Mouse (Mus musculus) embryonic facial prominence, embryonic 13.5 days (tissue): ENCODE results near the gene Cdkal1. TPM values are rescaled to one million over a fixed set of nuclear protein-coding genes. Genes with fewer than 3 reads are reported as not detected.

Source experiments
- ATAC-seq: fragments of 200-750 bp; cut with Nextera tagmentation; 2 replicates; pipeline ENCODE4 v1.8.0; 2017; ENCODE audit warnings: low read depth; ENCODE audit not compliant: insufficient number of reproducible peaks, insufficient read depth, low FRiP score, low TSS enrichment
- H3K27ac ChIP-seq: fragments of 300-500 bp; sonication (generic); 2 replicates; pipeline ENCODE4 v1.5.1; 2015; ENCODE audit warnings: moderate library complexity, mild to moderate bottlenecking, inconsistent platforms
- H3K27me3 ChIP-seq: fragments of 300-500 bp; sonication (generic); 2 replicates; pipeline ENCODE4 v1.6.1; 2015; ENCODE audit warnings: mild to moderate bottlenecking, inconsistent platforms
- H3K36me3 ChIP-seq: fragments of 300-500 bp; sonication (generic); 2 replicates; pipeline ENCODE4 v1.6.1; 2015; ENCODE audit warnings: mild to moderate bottlenecking, inconsistent platforms
- H3K4me1 ChIP-seq: fragments of 300-500 bp; sonication (generic); 2 replicates; pipeline ENCODE4 v1.6.1; 2015; ENCODE audit warnings: inconsistent platforms
- H3K4me2 ChIP-seq: fragments of 300-500 bp; sonication (generic); 2 replicates; pipeline ENCODE4 v1.6.1; 2015; ENCODE audit warnings: moderate library complexity, mild to moderate bottlenecking, inconsistent platforms
- H3K4me3 ChIP-seq: fragments of 300-500 bp; sonication (generic); 2 replicates; pipeline ENCODE4 v1.5.1; 2015; ENCODE audit warnings: mild to moderate bottlenecking, inconsistent platforms
- H3K9ac ChIP-seq: fragments of 300-500 bp; sonication (generic); 2 replicates; pipeline ENCODE4 v1.6.1; 2015; ENCODE audit warnings: mild to moderate bottlenecking, inconsistent platforms
- H3K9me3 ChIP-seq: fragments of 300-500 bp; sonication (generic); 2 replicates; pipeline ENCODE4 v1.6.1; 2016; ENCODE audit warnings: inconsistent platforms
- WGBS: fragments of 180-500 bp; shearing (Covaris S2); methylation state at CpG from one replicate; pipeline ENCODE4 v1.1.7; 2015; ENCODE audit warnings: mixed read lengths; 5-methylcytosine and 5-hydroxymethylcytosine counted together
- polyA plus RNA-seq: library from polyadenylated mRNA; unstranded; fragments of >200 nt; fragmentation: Nextera tagmentation; extraction: Ambion mirVana; gene quantifications from 2 replicates; pipeline ENCODE4 v1.2.1, GENCODE M21; 2015

The Cdkal1 gene
- polyA plus RNA-seq, 1 experiment from 2014 or later = 34.0 TPM

- Histone ChIP-seq H3K9me3 (no peaks in the 10 kb centered on the region), H3K36me3 (no peaks in the 10 kb centered on the region), H3K9ac (no peak overlapping the region), H3K4me1 (peaks cover 6% of the 10 kb centered on the region; the same call in 1 of the 2 replicates), H3K4me3 (no peak overlapping the region), H3K4me2 (no peak overlapping the region), H3K27ac (no peak overlapping the region), H3K27me3 (no peaks in the 10 kb centered on the region)
- ATAC-seq = no peak
- WGBS = 87% methylated on average over 6 of the region's 6 CpGs
Measured at GRCm38 (mm10) chr13:29429196-29429595, 426.3 kb downstream of the Cdkal1 start.

DNA sequence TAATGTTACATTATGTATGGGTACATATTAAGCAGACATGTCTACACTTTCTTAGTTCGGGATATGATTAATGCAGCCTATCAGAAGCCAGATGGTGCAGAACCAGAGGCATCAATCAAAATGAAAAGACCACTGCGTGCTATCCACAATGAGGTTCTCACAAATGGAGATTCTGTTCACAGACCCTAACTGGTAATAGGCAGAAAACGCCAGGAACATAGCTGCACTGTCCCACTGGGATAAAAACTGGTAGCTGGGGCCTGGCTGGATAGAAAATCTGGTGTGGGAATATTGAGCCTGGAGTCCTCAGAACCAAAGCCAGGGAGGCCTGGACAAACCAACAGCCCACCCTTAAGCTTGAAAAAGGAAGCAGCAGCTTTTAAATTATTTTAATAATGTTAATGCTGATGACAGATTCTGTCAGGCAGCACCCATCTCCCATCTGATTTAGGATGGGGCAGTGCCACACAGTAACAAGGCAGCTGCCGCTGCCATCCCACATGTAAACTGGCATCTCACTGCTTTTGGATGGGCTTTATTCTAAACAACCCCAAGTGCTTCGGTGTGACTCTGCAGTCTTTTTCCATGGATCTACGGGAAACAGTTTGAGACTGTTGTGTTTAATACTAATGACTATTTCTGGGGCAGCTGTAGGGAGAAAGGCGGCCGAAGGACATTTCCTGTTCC lies 438.9 kb downstream of the Cdkal1 start:
- no peak overlapping the region for H3K4me3 ChIP-seq
- 40% methylated on average over 8 of the region's 8 CpGs for WGBS
- H3K4me1 ChIP-seq = peaks cover 20% of the 10 kb centered on the region
- H3K27me3 ChIP-seq = no peaks in the 10 kb centered on the region
- peak overlapping the region; percentile 7; the same call in 1 of the 2 replicates for H3K27ac ChIP-seq
- no peaks in the 10 kb centered on the region for H3K36me3 ChIP-seq
- no peaks in the 10 kb centered on the region for H3K9me3 ChIP-seq
- H3K4me2 ChIP-seq = no peak overlapping the region
- ATAC-seq = peak; percentile 32; the same call in 1 of the 2 replicates
- no peak overlapping the region for H3K9ac ChIP-seq

DNA sequence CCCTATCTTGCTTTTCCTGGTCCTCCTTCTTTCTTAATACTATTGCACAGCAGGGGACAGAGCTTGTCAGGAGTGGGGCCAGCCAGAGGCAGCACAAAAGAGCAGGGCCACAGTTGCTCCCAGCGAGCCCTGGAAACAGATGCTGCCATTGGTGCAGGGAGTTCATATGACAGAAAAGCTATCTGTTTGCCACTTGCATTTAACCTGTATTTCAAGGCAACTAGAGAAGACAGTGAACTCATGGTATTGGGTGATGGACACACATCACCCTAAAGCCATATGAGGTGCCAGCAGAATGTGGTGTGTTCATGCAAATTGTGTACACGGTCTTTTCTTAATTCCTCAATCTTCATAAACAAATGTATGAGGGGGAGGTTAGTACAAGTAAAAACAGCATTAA lies 439.5 kb downstream of the Cdkal1 start:
- Histone ChIP-seq H3K9ac (no peak overlapping the region), H3K36me3 (no peaks in the 10 kb centered on the region), H3K4me1 (peaks cover 20% of the 10 kb centered on the region), H3K27me3 (no peaks in the 10 kb centered on the region), H3K4me2 (no peak overlapping the region), H3K4me3 (no peak overlapping the region), H3K9me3 (no peaks in the 10 kb centered on the region), H3K27ac (no peak overlapping the region)
- no peak for ATAC-seq
- WGBS = 39% methylated on average over 2 of the region's 2 CpGs

GRCm38 (mm10) chr13:29414878-29415277 lies 440.6 kb downstream of the Cdkal1 start:
- H3K36me3 ChIP-seq = no peaks in the 10 kb centered on the region
- H3K4me1 ChIP-seq = peaks cover 20% of the 10 kb centered on the region
- no peak overlapping the region for H3K9ac ChIP-seq
- H3K27me3 ChIP-seq = no peaks in the 10 kb centered on the region
- ATAC-seq = no peak
- no peak overlapping the region for H3K4me3 ChIP-seq
- WGBS = 55% methylated on average over 6 of the region's 6 CpGs
- H3K4me2 ChIP-seq = no peak overlapping the region
- H3K9me3 ChIP-seq = no peaks in the 10 kb centered on the region
- no peak overlapping the region for H3K27ac ChIP-seq

GRCm38 (mm10) chr13:29414470-29414869 lies 441.0 kb downstream of the Cdkal1 start:
- Histone ChIP-seq H3K4me2 (no peak overlapping the region), H3K4me1 (peaks cover 20% of the 10 kb centered on the region), H3K36me3 (no peaks in the 10 kb centered on the region), H3K4me3 (no peak overlapping the region), H3K27ac (no peak overlapping the region), H3K9me3 (no peaks in the 10 kb centered on the region), H3K27me3 (no peaks in the 10 kb centered on the region), H3K9ac (no peak overlapping the region)
- 36% methylated on average over 3 of the region's 3 CpGs for WGBS
- ATAC-seq = no peak

DNA sequence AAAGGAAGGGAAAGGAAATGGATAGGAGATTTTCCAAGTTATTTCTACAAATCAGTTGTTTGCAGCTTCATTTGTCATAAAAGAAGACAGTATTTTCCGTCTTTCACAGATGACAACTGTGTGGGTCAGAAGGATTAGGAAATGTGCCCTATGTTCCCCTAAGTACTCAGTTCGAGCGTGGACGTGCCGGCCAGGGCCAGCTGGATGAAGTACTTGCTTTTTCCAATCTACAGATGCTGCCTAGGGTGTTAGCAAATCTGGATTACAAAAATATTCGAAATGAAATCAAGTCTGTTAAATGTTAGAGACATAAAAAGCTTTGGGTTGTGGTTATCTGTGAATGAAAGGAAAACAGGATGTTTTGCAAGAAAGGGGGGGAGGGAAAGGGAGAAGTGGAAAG lies 444.3 kb downstream of the Cdkal1 start:
- no peaks in the 10 kb centered on the region for H3K27me3 ChIP-seq
- no peak overlapping the region for H3K27ac ChIP-seq
- no peak overlapping the region for H3K4me2 ChIP-seq
- H3K36me3 ChIP-seq = no peaks in the 10 kb centered on the region
- no peak overlapping the region for H3K9ac ChIP-seq
- ATAC-seq = no peak
- no peak overlapping the region for H3K4me3 ChIP-seq
- H3K9me3 ChIP-seq = no peaks in the 10 kb centered on the region
- peaks cover 25% of the 10 kb centered on the region for H3K4me1 ChIP-seq
- 87% methylated on average over 6 of the region's 6 CpGs for WGBS

- peaks cover 12% of the 10 kb centered on the region for H3K4me1 ChIP-seq
- 43% methylated on average over 1 of the region's 1 CpGs for WGBS
- ATAC-seq = no peak
- no peaks in the 10 kb centered on the region for H3K9me3 ChIP-seq
- H3K9ac ChIP-seq = no peak overlapping the region
- H3K27me3 ChIP-seq = no peaks in the 10 kb centered on the region
- no peaks in the 10 kb centered on the region for H3K36me3 ChIP-seq
- no peak overlapping the region for H3K4me2 ChIP-seq
- H3K27ac ChIP-seq = no peak overlapping the region
- no peak overlapping the region for H3K4me3 ChIP-seq
Measured at GRCm38 (mm10) chr13:29407619-29408018, 447.9 kb downstream of the Cdkal1 start.

DNA sequence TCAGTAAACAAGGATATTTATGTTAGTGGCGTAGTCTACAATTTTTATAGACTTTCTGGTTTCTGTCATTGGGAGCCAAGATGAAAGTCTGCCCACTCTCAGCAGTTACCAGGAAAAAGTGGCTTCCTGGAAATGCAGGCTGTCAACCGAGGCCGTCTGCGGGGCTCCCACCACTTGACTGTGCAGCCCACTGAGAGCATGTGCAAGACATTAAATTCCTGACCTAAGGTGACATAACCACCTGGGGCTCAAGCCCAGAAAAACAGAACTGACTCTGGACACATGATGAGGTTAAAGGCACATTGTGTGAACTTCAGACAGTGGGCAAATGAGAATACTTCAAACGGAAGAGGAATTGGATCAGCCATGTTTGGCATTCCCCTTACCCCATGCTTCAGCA lies 450.2 kb downstream of the Cdkal1 start:
- peaks cover 12% of the 10 kb centered on the region for H3K4me1 ChIP-seq
- H3K9me3 ChIP-seq = no peaks in the 10 kb centered on the region
- no peak overlapping the region for H3K4me3 ChIP-seq
- H3K4me2 ChIP-seq = no peak overlapping the region
- ATAC-seq = no peak
- no peaks in the 10 kb centered on the region for H3K36me3 ChIP-seq
- no peaks in the 10 kb centered on the region for H3K27me3 ChIP-seq
- H3K9ac ChIP-seq = no peak overlapping the region
- H3K27ac ChIP-seq = no peak overlapping the region
- 45% methylated on average over 5 of the region's 5 CpGs for WGBS

- H3K27ac ChIP-seq = no peak overlapping the region
- H3K4me2 ChIP-seq = no peak overlapping the region
- no peaks in the 10 kb centered on the region for H3K36me3 ChIP-seq
- H3K9me3 ChIP-seq = no peaks in the 10 kb centered on the region
- no peaks in the 10 kb centered on the region for H3K27me3 ChIP-seq
- H3K4me3 ChIP-seq = no peak overlapping the region
- ATAC-seq = no peak
- no peak overlapping the region for H3K9ac ChIP-seq
- 76% methylated on average over 5 of the region's 5 CpGs for WGBS
- peaks cover 8% of the 10 kb centered on the region for H3K4me1 ChIP-seq
Measured at GRCm38 (mm10) chr13:29403217-29403616, 452.3 kb downstream of the Cdkal1 start.

DNA sequence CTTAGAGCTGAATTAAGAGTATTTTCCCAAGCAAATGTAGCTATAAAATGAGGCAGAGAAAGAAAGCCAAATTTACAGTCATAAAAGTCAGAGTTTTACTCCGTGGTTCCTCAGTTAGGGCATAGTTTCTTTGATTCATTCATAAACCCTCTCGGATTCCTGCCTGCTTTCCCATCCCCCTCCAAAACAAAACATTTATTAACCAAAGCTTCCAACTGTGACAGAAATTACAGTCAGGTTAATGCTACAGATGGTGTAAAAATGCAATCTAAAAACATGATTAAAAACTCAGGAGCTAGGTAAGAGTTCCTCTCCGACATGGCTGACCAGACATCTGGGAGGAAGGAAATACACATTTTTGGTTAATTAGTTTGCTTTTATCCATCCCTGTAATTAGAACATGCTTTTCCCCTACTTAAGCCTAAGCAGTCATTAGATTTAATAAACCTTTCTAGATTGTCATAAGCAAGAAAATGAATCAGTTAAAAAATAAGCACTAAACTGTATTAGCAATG lies 452.9 kb downstream of the Cdkal1 start:
- no peaks in the 10 kb centered on the region for H3K9me3 ChIP-seq
- H3K4me3 ChIP-seq = no peak overlapping the region
- H3K27ac ChIP-seq = no peak overlapping the region
- H3K4me2 ChIP-seq = no peak overlapping the region
- H3K27me3 ChIP-seq = no peaks in the 10 kb centered on the region
- H3K36me3 ChIP-seq = no peaks in the 10 kb centered on the region
- WGBS = 38% methylated on average over 3 of the region's 3 CpGs
- peaks cover 2% of the 10 kb centered on the region for H3K4me1 ChIP-seq
- no peak overlapping the region for H3K9ac ChIP-seq
- no peak for ATAC-seq

GRCm38 (mm10) chr13:29399908-29400307 lies 455.6 kb downstream of the Cdkal1 start:
- 65% methylated on average over 5 of the region's 5 CpGs for WGBS

DNA sequence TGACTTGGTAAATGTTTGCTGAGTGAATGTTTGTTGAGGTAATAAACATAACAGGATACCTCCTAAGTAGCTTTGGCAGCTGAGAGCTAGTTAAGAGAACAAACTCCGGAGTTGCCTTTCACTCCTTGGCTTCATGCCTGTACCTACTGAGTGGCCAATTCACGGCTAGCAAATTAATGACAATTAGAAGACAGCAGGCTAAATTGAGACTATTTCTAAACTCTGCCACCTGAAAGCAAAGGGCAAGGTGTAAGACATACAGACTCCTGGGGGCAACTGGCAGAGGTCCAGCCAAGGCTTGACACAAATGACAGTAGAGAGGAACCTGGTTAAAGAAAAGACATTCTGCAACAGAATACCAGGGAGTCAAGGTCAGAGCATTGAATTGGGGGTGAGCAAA lies 457.0 kb downstream of the Cdkal1 start:
- Histone ChIP-seq H3K9me3 (no peaks in the 10 kb centered on the region), H3K36me3 (no peaks in the 10 kb centered on the region), H3K9ac (no peak overlapping the region), H3K4me3 (no peak overlapping the region), H3K4me1 (no peaks in the 10 kb centered on the region), H3K27ac (no peak overlapping the region), H3K4me2 (no peak overlapping the region), H3K27me3 (no peaks in the 10 kb centered on the region)
- 66% methylated on average over 2 of the region's 2 CpGs for WGBS
- ATAC-seq = no peak

More at GRCm38 (mm10) chr13:29399908-29400307, 455.6 kb downstream of the Cdkal1 start:
- ATAC-seq = no peak
- Histone ChIP-seq H3K9ac (no peak overlapping the region), H3K4me3 (no peak overlapping the region), H3K27me3 (no peaks in the 10 kb centered on the region), H3K4me1 (no peaks in the 10 kb centered on the region), H3K4me2 (no peak overlapping the region), H3K9me3 (no peaks in the 10 kb centered on the region), H3K36me3 (no peaks in the 10 kb centered on the region), H3K27ac (no peak overlapping the region)
